Mouse (Mus musculus): Measurements from ENCODE around the gene Trappc1. TPM values are rescaled to one million over a fixed set of nuclear protein-coding genes. Genes with fewer than 3 reads are reported as not detected.

Gene Trappc1
- polyA plus RNA-seq, 2 experiments = 49.6 to 101 TPM

- Histone ChIP-seq H3K36me3 (replicated peaks; ENCODE audit: control insufficient read depth, insufficient read depth, low read depth) (no peaks in the 10 kb centered on the region), H3K4me1 (replicated peaks; ENCODE audit: control insufficient read depth in 2 of 2, insufficient read depth in 2 of 2, low read length in 1 of 2) (peaks cover 3 to 6% of the 10 kb centered on the region in 2 experiments), H3K27ac (no peak within 1 kb of the TSS), H3K27me3 (ENCODE audit: control insufficient read depth, insufficient read depth, low read length) (peaks cover 32% of the 10 kb centered on the region), H3K9me3 (ENCODE audit: control insufficient read depth, low read length) (no peaks in the 10 kb centered on the region), H3K9ac (replicated peaks) (0 out of 2 replicates have a peak within 1 kb of the TSS, but pooled peaks have one; percentile 7), H3K4me2 (ENCODE audit: low read depth) (peak within 1 kb of the TSS; percentile 77), H3K4me3 (ENCODE audit: insufficient read depth in 1 of 2, low read depth in 2 of 2, low read length in 2 of 2) (peak within 1 kb of the TSS; percentile 41 to 51)
- ATAC-seq (ENCODE audit: insufficient read depth) = peak; percentile 59; the same call in 1 of the 2 replicates
- DNase-seq (ENCODE audit: low read depth in 3 of 3, low spot score in 3 of 3) = no peak
- WGBS (ENCODE audit: insufficient replicate concordance) = 3% methylated on average over 98 of the region's 99 CpGs
- TF ChIP-seq EP300 (IDR thresholded peaks at IDR 0.05; ENCODE audit: low read depth) (no peak), CTCF (IDR thresholded peaks at IDR 0.05; ENCODE audit: low read depth) (no peak)
These were observed 16.7 kb downstream of the Trappc1 start, which contains the start of gene Rnf227 for GRCm38 (mm10) chr11:69340161-69341131. TSS of gene Rnf227 (plus strand) at chr11:69340461.

GRCm38 (mm10) chr11:69346441-69346840 is 22.7 kb downstream of the Trappc1 start:
- no peaks in the 10 kb centered on the region for H3K36me3 ChIP-seq (replicated peaks; ENCODE audit: control insufficient read depth, insufficient read depth, low read depth)
- H3K4me1 ChIP-seq (replicated peaks; ENCODE audit: control insufficient read depth in 2 of 2, insufficient read depth in 2 of 2, low read length in 1 of 2) = no peaks in the 10 kb centered on the region
- DNase-seq (ENCODE audit: low read depth in 3 of 3, low spot score in 3 of 3) (no peak), ATAC-seq (ENCODE audit: insufficient read depth) (no peak)
- WGBS (ENCODE audit: insufficient replicate concordance) = 85% methylated on average over 26 of the region's 26 CpGs
- no peaks in the 10 kb centered on the region for H3K9me3 ChIP-seq (ENCODE audit: control insufficient read depth, low read length)
- no peak overlapping the region for H3K9ac ChIP-seq (replicated peaks)
- TF ChIP-seq CTCF (IDR thresholded peaks at IDR 0.05; ENCODE audit: low read depth) = no peak
- TF ChIP-seq EP300 (IDR thresholded peaks at IDR 0.05; ENCODE audit: low read depth) = no peak
- H3K27ac ChIP-seq = no peak overlapping the region
- peaks cover 2% of the 10 kb centered on the region for H3K27me3 ChIP-seq (ENCODE audit: control insufficient read depth, insufficient read depth, low read length)
- H3K4me3 ChIP-seq (ENCODE audit: insufficient read depth in 1 of 2, low read depth in 2 of 2, low read length in 2 of 2) = no peak overlapping the region
- no peak overlapping the region for H3K4me2 ChIP-seq (ENCODE audit: low read depth)

- Histone ChIP-seq H3K36me3 (replicated peaks; ENCODE audit: control insufficient read depth, insufficient read depth, low read depth) (no peaks in the 10 kb centered on the region), H3K9ac (replicated peaks) (no peak overlapping the region), H3K4me1 (replicated peaks; ENCODE audit: control insufficient read depth in 2 of 2, insufficient read depth in 2 of 2, low read length in 1 of 2) (no peaks in the 10 kb centered on the region), H3K4me2 (ENCODE audit: low read depth) (no peak overlapping the region), H3K27me3 (ENCODE audit: control insufficient read depth, insufficient read depth, low read length) (no peaks in the 10 kb centered on the region), H3K9me3 (ENCODE audit: control insufficient read depth, low read length) (no peaks in the 10 kb centered on the region), H3K4me3 (ENCODE audit: insufficient read depth in 1 of 2, low read depth in 2 of 2, low read length in 2 of 2) (no peak overlapping the region), H3K27ac (no peak overlapping the region)
- WGBS (ENCODE audit: insufficient replicate concordance) = 83% methylated on average over 5 of the region's 5 CpGs
- no peak for TF ChIP-seq CTCF (IDR thresholded peaks at IDR 0.05; ENCODE audit: low read depth)
- no peak for TF ChIP-seq EP300 (IDR thresholded peaks at IDR 0.05; ENCODE audit: low read depth)
- DNase-seq (ENCODE audit: low read depth in 3 of 3, low spot score in 3 of 3) (no peak), ATAC-seq (ENCODE audit: insufficient read depth) (no peak)
These were observed 32.8 kb downstream of the Trappc1 start for GRCm38 (mm10) chr11:69356544-69356943.

- no peak for DNase-seq (ENCODE audit: low read depth in 3 of 3, low spot score in 3 of 3)
- no peak overlapping the region for H3K4me2 ChIP-seq (ENCODE audit: low read depth)
These were observed 33.9 kb downstream of the Trappc1 start for GRCm38 (mm10) chr11:69357690-69358089.

GRCm38 (mm10) chr11:69362021-69362420 is 38.2 kb downstream of the Trappc1 start:
- no peak for ATAC-seq (ENCODE audit: insufficient read depth)
- H3K36me3 ChIP-seq (replicated peaks; ENCODE audit: control insufficient read depth, insufficient read depth, low read depth) = no peaks in the 10 kb centered on the region
- H3K9ac ChIP-seq (replicated peaks) = no peak overlapping the region
- 73% methylated on average over 7 of the region's 7 CpGs for WGBS (ENCODE audit: insufficient replicate concordance)
- no peak for DNase-seq (ENCODE audit: low read depth in 3 of 3, low spot score in 3 of 3)
- H3K27me3 ChIP-seq (ENCODE audit: control insufficient read depth, insufficient read depth, low read length) = peaks cover 10% of the 10 kb centered on the region
- H3K4me3 ChIP-seq (ENCODE audit: insufficient read depth in 1 of 2, low read depth in 2 of 2, low read length in 2 of 2) = no peak overlapping the region
- no peaks in the 10 kb centered on the region for H3K9me3 ChIP-seq (ENCODE audit: control insufficient read depth, low read length)
- H3K4me2 ChIP-seq (ENCODE audit: low read depth) = no peak overlapping the region
- H3K4me1 ChIP-seq (replicated peaks; ENCODE audit: control insufficient read depth in 2 of 2, insufficient read depth in 2 of 2, low read length in 1 of 2) = peaks cover 8 to 9% of the 10 kb centered on the region in 2 experiments; a peak in 3 of 4 replicates
- TF ChIP-seq CTCF (IDR thresholded peaks at IDR 0.05; ENCODE audit: low read depth) = no peak
- TF ChIP-seq EP300 (IDR thresholded peaks at IDR 0.05; ENCODE audit: low read depth) = no peak
- no peak overlapping the region for H3K27ac ChIP-seq

More at GRCm38 (mm10) chr11:69357690-69358089, 33.9 kb downstream of the Trappc1 start:
- TF ChIP-seq CTCF (IDR thresholded peaks at IDR 0.05; ENCODE audit: low read depth) = no peak
- no peak for TF ChIP-seq EP300 (IDR thresholded peaks at IDR 0.05; ENCODE audit: low read depth)
- H3K27me3 ChIP-seq (ENCODE audit: control insufficient read depth, insufficient read depth, low read length) = no peaks in the 10 kb centered on the region
- no peak overlapping the region for H3K27ac ChIP-seq
- 79% methylated on average over 12 of the region's 12 CpGs for WGBS (ENCODE audit: insufficient replicate concordance)
- no peaks in the 10 kb centered on the region for H3K4me1 ChIP-seq (replicated peaks; ENCODE audit: control insufficient read depth in 2 of 2, insufficient read depth in 2 of 2, low read length in 1 of 2)
- H3K36me3 ChIP-seq (replicated peaks; ENCODE audit: control insufficient read depth, insufficient read depth, low read depth) = no peaks in the 10 kb centered on the region
- H3K4me3 ChIP-seq (ENCODE audit: insufficient read depth in 1 of 2, low read depth in 2 of 2, low read length in 2 of 2) = no peak overlapping the region
- no peak overlapping the region for H3K9ac ChIP-seq (replicated peaks)
- no peak for ATAC-seq (ENCODE audit: insufficient read depth)
- H3K9me3 ChIP-seq (ENCODE audit: control insufficient read depth, low read length) = no peaks in the 10 kb centered on the region

Measured in liver, embryonic 14.5 days (tissue).